Mouse (Mus musculus): ENCODE measurements at regions not wholly inside any gene's neighbourhood (a gene's known extent, or its start where the extent isn't known, plus 50 kb on each side); places are given as distances from the start of the nearest gene placed in this dataset.

DNA sequence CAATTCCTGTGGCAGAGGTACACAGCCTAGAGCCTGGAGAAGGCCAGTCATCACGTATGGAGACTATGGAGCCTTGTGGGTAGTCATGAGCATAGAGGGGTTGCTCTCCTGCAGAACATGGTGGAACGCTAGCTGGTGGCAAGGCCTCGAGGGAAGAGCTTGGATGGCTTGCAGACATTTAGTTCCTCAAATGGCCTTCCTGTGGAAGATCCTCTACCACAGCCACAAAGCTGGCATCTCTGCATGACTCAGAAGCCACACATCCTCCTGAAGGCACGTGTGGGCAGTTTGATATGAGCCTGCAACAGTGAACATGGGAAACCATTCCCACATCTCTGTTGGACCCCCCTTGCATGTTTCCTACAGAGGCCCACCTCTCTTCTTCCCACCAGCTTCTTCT, 547.9 kb upstream of the Lrrc6 start:
- no peak for DNase-seq (ENCODE audit: low read depth, low spot score)

DNA sequence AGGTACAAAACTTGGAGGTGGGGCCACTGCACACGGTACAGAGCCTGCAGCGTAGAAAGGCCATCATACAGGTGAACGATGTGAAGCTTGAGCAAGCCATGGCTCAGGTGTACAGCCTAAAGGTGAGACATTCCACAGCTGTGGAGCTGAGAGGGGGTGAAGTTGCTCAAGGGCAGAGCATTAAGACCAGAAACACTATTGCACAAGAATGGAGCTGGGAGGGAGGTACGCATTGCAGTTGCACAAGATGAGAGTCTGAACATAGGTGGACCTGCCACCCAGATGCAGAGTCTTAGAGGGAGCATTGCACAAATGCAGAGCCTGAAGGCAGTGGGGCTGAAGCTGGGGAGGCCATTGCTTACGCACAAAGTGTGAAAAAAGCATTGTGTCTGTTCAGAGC, 547.4 kb upstream of the Lrrc6 start:
- DNase-seq (ENCODE audit: low read depth, low spot score) = no peak

DNA sequence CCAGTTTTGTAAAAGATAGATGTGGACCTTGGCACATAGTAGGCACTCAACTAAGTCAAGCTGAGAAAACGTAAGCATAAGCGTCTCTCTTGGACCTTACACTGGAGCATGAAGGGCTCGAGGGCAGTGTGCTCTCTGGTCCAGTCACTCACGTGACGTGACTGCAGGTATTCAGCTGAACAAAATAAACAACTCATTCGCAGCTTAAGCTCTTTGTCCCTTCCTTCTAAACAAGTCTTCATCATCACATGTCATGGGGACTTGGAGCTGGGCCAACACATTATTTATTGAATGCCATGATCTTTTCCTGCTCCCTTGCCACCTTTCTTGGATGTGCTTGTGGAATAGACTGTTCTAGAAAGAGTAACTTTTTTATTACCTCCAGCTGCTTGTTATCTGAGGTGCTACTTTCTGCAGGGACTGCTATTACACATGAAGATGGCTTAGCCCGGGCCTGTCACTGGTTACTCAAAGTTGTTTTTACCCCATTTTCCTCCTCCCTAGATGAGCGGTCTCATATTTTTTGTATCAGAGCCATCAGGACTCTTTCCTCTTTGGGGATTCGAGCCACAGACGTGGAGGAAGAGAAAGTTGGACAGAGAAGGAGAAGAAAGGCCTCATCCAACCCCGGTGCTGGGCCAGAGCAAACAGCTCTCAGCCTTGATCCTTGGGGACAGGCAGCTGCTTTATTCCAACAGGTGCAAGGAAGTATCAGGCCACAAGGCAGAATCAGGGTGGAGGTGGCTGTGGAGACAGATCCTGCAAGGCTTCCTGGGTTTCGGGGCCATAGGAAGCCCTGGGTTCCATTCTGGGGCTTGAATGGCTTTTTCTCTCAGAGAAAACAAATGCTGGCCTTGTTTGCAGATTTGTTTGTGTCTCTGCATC, 545.5 kb upstream of the Lrrc6 start:
- no peak for DNase-seq (ENCODE audit: low read depth, low spot score)

DNA sequence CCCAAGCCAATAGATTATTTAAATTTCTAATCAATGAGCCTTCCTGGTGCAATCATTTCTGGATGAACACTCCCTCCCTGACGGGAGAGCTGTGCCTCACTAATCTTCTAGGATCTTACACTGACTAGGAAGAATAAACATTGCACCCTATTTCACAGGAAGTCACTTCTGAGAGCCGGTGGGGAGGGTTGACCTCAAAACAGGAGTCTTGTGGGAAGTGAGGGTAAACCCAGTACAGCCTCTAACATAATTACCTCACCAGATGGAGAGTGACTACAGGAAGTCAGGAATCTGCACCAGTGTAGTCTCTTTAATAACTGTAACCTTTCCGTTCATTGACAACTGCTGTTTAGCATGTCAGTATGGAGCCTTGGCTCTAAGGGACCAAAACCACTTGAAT, 544.6 kb upstream of the Lrrc6 start:
- no peak for DNase-seq (ENCODE audit: low read depth, low spot score)

DNA sequence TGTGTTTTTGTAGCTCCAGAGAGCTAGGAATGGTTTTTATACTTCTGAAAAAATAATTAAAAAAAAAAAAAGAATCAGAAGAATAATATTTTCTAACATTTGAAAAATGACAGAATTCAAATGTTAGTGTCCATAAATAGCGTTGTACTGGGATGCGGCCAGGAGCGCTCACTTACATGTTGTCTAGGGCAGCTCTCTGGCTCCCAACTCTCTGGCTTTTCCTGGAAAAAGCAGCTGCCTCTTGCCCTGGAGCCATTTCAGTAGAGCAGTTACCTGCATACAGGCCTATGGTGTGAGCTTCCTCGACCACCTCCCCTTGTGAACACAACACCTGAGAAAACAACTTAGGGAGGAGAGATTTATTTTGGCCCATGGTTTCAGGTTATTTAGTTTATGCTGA, 544.1 kb upstream of the Lrrc6 start:
- no peak for DNase-seq (ENCODE audit: low read depth, low spot score)

DNA sequence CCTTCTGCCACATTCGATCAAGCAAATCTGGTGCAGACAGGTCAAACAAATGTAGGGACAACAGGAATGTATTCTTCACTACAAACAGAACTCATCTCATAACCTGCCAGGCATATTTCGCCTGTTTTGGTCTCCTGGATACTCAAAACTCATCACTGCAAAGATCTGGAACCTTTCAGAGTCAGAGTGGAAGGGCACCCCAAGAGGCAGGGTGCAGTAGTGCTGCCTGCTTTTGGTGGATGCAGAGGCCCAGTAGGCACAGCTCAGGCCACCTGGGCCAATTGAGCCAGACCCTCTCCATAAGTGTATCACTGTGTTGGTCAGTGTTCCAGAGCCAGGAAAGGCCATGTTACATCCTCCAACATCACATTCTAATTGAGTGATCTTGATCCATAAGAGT, 541.4 kb upstream of the Lrrc6 start:
- DNase-seq (ENCODE audit: low read depth, low spot score) = no peak

DNA sequence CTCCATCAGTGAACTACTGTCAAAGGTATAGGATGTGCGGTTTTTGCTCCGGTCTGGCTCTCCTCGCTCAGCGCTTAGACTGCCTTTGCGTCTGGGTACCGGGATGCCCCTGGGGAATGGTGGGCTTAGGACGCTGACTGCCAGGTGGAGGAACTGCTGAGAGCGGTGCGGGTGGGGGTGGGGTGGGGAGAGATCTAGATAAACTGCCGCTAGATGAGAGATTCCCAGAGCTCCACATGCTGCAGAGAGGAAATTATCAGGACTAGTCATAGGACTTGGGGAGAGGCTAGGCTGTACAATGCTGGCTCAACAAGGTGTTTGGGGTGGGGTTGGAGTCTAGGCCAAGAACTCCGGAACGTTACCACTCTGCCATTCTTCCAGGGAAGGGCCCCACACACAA, 539.5 kb upstream of the Lrrc6 start:
- DNase-seq (ENCODE audit: low read depth, low spot score) = no peak

DNA sequence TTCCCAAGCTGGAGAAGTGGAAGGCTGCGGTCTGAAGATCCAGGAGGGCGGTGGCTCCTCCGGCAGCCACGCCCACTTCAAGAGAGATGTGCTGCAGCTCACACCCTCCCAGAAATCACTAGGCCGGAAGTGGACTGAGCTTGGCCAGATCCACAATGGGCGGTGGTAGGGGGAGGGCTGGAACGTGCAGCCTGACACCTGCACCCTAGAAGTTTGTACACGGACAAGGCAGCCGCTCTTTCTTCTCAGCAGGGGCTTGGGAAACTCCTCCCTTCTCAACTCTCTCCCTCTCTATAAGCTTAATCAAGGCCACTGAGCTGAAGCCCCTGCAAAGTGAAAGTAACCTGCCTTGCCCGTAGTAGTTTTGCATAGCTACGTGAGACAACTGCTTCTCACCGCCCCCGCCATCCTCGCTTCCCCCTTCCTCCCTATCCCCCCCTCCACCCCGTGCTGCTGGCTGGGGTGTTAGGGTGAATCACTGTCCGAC, 538.8 kb upstream of the Lrrc6 start:
- peak; percentile 89 for DNase-seq (ENCODE audit: low read depth, low spot score)

DNA sequence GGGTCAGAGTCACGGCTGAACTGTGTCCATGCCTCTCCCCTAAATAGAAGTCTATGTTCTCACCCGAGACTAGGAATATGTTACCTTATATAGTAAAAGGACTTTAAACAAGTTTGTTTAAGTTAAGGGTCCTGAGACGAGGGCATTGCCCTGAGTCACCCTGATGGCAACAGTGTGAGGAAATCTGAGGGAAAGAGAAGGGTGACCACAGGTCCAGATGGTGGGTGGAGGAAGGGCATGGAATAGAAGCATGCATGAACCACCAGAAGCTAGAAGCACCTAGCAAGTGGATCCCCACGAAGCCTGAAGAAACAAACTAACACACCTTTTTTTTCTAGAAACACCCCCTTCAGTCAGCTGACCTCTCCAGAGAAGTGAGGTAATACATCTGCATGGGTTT, 536.9 kb upstream of the Lrrc6 start:
- no peak for DNase-seq (ENCODE audit: low read depth, low spot score)

DNA sequence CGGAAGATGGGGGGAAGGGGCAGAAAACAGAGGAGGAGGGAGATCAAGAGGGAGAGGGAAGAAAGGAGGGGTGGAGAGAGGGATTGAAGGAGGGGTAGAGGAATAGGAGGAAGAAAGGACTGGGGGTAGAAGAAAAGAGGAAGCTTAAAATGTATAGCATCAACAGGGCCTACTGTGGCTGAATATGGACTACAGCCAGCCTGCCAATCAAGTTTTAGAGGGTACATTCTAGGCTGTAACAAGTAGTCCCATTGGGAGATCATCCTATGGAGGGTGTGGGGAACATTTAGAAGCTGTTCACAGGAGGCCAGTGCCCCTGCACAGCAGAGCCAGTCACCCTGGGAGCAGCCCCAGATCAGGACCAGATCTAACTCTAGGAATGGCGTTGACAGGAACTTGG, 535.6 kb upstream of the Lrrc6 start:
- no peak for DNase-seq (ENCODE audit: low read depth, low spot score)

DNA sequence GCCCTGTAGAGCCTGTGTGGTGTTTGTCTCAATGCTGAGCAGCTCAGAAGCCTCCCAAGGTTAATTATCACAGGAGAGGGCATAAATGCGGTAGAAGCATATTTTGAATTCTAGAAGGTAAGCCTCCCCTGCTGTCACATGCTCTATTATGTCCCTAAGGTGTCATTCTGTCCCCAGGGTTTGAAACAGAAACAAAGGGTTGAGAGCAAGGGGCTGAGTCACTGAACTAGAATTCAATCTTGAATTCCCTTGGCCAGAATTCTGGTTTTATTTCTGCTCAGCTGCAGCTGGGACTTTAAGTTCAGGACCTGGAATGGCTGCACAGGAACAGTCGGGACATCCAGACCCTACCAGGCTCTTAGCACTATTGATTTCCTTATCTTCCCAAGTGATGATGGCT, 533.2 kb upstream of the Lrrc6 start:
- peak; percentile 56 for DNase-seq (ENCODE audit: low read depth, low spot score)

DNA sequence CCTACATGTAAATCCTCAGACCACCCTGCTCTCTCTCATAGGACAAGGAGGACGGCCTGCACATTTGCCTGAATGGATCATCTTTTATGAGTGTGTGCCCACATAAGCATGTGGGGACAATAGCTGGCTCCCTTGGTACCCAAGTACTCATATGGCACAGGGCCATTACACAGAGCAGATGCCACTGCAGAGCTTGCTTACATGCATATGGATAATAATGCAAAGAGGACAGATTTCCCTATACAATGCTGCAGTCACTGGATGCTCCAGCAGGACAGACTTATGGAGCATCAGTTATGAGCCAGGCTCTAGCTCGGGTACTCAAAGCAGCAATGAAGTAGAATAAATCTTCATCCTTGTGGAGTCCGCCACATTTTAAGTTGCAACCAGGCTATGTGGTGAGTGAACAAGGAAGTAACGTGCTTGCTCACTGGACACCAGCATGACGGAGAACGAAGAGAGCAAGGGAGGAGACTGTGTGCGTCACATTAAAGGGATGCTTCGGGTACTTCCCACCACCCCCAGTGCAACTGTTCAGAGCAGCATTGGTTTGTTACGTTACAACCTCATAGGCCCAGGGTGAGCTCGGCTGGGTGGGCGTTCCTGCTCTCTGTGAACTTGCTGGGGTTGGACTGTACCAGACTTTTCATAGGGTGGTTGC, 531.3 kb upstream of the Lrrc6 start:
- DNase-seq (ENCODE audit: low read depth, low spot score) = no peak

DNA sequence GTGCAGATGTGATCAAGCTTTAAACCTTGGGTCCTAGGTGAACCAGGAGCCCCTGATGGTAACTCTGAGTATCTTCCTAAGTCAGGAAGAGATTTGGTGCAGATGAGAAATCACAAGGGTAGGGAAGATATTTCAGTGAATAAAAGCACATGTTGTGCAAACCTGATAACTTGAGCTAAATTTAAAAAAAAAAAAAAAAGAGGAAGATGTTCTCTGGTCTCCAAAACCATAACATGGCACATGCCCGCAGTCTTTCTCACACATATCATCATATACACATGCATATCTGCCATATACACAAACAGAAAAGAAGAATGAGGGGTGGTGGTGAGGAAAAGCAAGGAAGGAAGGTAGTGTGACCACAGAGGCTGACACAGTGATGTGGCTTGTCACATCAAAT, 530.3 kb upstream of the Lrrc6 start:
- DNase-seq (ENCODE audit: low read depth, low spot score) = no peak

DNA sequence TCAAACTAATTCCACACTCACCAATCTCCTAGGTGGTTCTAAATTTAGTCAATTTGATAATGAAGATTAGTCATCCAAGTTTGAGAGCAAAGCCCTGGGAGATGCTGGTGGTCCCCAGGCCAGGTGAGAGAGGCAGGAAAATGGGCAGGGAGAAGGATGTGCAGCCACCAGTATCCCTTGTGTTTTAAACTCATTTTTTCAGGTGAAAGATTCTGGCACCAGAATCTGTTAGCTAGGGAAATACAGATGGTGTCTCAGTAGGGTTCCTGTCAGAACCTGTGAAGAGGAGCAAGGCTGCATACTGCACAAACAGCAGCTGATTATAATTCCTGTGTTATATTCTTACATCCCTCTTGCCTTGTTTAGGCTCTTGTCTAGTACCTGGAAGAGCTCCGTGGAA, 527.5 kb upstream of the Lrrc6 start:
- DNase-seq (ENCODE audit: low read depth, low spot score) = no peak

DNA sequence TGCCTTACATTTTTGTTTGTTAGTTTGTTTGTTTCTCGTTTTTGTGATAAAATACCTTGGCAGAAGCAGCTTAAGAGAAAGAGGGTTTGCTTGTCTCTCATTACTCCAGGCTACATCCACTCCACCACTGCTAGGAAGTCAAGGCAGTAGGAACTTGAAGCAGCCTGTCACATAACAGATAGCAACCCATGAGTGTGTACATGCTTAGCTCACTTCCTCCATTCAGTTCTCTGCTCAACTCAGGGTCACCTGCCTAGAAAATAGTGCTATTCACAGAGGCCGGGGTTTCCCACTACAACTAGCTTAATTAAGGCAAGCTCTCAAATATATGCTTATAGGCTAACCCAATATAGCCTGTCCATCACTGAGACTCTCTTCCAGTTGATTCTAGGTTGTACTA, 527.0 kb upstream of the Lrrc6 start:
- no peak for DNase-seq (ENCODE audit: low read depth, low spot score)

DNA sequence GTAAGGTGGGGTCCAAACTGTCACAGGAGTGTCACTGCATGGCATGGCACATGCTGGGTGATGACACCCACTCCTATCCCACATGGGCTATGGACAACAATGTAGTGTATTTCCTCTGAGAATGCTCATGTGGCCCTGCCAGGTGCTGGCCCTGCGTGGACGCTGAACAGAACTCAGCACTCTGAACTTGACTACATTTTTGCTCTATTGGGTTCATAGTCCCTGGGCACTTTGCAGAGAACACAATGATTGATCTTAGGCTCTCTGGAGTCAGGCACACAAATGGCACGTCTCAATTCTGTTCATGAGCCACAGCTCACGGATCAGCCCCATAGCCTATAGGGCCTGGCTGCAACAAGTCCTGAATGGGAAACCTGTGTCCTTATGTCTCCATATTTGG, 525.0 kb upstream of the Lrrc6 start:
- DNase-seq (ENCODE audit: low read depth, low spot score) = no peak

DNA sequence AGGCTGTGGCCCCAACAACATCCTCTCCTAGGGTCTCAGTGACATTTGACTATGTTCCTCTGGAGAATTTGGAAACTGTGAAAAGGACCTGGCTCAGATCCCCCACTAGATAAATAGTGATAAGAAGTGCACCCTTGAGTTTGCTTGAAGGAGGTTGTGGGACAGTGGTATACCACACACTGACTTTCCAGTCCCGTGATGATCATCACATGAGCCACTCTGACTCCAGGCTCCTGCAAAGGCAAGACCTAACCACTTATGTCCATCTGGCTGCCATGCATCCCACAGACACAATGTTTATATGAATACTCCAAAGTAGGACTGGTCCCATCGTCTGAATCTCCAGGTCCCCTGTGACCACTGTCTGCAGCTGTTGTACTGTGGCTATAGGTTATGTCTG, 523.7 kb upstream of the Lrrc6 start:
- peak; percentile 76 for DNase-seq (ENCODE audit: low read depth, low spot score)

DNA sequence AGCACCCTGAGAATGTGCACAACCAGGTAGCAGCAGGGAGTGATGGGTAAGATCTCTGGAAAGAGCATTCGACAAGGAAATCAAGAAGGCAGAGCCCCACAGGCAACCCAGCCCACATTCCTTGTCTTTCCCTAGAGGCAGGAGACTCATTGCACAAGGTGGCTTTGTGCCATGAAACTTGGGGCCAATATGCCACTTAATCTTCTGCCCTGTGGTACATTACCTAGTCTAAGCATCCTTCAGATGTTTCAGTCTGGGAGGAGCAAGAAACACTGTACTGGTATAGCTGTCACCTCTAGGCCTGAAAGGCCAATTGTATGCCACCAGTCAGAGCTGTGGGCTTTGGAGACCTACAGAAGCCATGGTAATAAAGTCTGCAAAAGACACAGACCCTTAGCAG, 522.4 kb upstream of the Lrrc6 start:
- DNase-seq (ENCODE audit: low read depth, low spot score) = peak; percentile 65

DNA sequence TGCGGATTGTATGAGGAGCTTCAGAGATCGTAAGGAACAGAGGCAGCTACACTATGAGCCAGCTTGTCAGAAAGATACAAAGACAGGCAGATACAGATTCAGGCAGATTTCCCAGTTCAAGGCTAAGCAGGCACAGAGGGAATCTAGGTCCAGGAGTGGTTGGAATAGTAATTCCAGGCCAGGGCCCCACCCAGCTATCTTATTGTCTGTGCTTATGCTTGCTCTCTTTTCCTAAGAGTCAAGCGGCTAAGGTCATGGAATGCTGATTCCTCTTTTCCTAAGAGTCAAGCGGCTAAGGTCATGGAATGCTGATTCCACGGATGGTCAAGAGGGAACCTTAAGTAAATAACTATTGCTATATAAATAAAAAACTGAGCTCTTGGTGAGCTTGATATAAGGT, 520.7 kb upstream of the Lrrc6 start:
- no peak for DNase-seq (ENCODE audit: low read depth, low spot score)

DNA sequence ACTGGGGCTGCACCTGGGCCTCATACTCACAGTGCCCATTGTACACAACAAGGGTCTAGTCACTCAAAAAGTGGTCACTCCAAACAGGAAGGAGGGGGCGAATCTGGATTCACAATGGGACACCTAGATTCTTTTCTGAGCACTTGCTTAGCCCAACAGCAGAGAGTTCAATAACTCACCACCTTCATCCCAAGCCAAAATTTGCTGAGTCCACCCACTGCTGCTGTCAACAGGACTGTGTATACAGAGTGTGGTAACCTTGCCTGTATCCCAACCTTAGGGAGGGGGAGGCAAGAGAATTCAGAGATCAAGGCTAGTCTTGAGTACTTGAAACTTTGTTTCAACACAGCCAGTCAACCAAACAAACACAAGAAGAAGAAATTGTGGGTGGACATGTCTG, 519.2 kb upstream of the Lrrc6 start:
- no peak for DNase-seq (ENCODE audit: low read depth, low spot score)

DNA sequence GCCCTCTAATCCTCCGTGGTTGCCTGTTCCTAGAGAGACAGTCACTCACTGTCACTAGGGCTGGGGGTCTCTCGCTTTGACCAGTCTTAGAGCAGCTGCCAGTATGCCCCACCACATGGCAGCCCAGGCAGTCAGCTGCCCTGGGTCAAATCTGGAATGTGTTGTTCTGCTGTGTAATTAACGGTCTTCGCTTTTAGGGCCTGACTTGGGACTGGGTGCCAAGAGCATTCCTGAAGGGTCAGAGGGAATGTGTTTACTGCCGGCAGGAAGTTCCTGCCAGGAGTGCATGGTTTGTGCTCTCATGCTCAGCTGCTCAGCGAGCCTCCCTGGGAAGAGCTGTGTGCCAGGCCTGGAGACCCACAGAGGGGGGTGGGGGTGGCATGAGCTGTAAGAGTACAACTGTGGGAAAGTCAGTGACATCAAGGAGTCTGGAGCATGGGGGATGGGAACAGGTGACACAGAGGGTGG, 518.5 kb upstream of the Lrrc6 start:
- DNase-seq (ENCODE audit: low read depth, low spot score) = peak; percentile 47
